Mouse (Mus musculus) spleen, postnatal 10 days (tissue): ENCODE data around the gene Fpgt.

ENCODE experiments used
- DNase-seq, 2 experiments: peaks; one replicate each; pipeline ENCODE4 v3.0.0; 2021 to 2022; ENCODE audit warnings: low spot score in 2 of 2

The Fpgt gene

GRCm38 (mm10) chr3:155093116-155093956, at the start of gene Fpgt, which contains the start of gene Lrriq3:
Gene Fpgt (minus strand): TSS chr3:155093403.
Gene Lrriq3 (plus strand): TSS chr3:155093434.
- peak; percentile 38 to 81 for DNase-seq

- no peak for DNase-seq
Measured at GRCm38 (mm10) chr3:155141047-155141446, 47.8 kb upstream of the Fpgt start.

- DNase-seq, result no peak
Measured at GRCm38 (mm10) chr3:155137737-155138136, 44.5 kb upstream of the Fpgt start.

GRCm38 (mm10) chr3:155105957-155106356, 12.8 kb upstream of the Fpgt start:
- no peak for DNase-seq

- no peak for DNase-seq
Measured at GRCm38 (mm10) chr3:155099266-155099665, 6.1 kb upstream of the Fpgt start.

GRCm38 (mm10) chr3:155092081-155092480, 1.1 kb downstream of the Fpgt start:
- no peak for DNase-seq

- DNase-seq, result no peak
Measured at GRCm38 (mm10) chr3:155077908-155078307, 15.3 kb downstream of the Fpgt start.

- DNase-seq, result no peak
Measured at GRCm38 (mm10) chr3:155059449-155059822, 33.8 kb downstream of the Fpgt start.

- no peak for DNase-seq
Measured at GRCm38 (mm10) chr3:155058800-155059448, 34.3 kb downstream of the Fpgt start.

GRCm38 (mm10) chr3:155057566-155057965, 35.6 kb downstream of the Fpgt start:
- DNase-seq, result no peak

GRCm38 (mm10) chr3:155056606-155057005, 36.6 kb downstream of the Fpgt start:
- DNase-seq, result no peak

GRCm38 (mm10) chr3:155055231-155055916, 37.8 kb downstream of the Fpgt start, which contains the start of gene Tnni3k:
Gene Tnni3k (minus strand): TSS chr3:155055407.
- DNase-seq, result no peak

GRCm38 (mm10) chr3:155053189-155053588, 40.0 kb downstream of the Fpgt start:
- DNase-seq, result no peak

- DNase-seq, result no peak
Measured at GRCm38 (mm10) chr3:155052021-155052420, 41.2 kb downstream of the Fpgt start.

GRCm38 (mm10) chr3:155039012-155039836, 54.0 kb downstream of the Fpgt start:
- no peak for DNase-seq
